Comparison of ENCODE assay signal across 37 mouse cellular contexts in the genomic region with DNA sequence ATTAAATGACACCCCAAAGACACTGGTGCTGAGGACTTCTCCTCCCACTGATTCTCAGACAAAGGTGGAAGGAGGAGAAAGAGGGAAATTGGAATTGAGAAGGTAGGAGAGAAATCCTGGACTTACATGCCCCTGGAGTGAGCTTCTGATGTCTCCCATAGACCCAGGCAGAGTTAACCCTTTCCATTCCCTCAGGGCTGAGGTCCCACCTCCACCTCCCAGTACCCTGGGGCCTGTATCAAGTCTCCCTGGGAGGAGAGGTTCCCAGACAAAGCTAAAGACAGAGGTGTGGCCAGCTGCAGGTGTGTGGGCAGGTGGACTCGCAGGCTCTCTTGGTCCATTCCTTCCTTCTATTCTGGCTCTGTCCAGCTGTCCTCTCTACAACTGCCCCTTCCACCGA. TPM values are rescaled to one million over a fixed set of nuclear protein-coding genes. Genes with fewer than 3 reads are reported as not detected.
"Had no signal": no experiment of that assay in that cellular context is flagged by ENCODE, and none has a peak within 500 bp of the region (broad histone marks: within the 10 kb centered on the region; RNA-seq: fewer than 3 reads in every experiment).

No protein-coding gene starts in this region.

- H3K36me3 ChIP-seq: limb, embryonic 10.5 days; limb, embryonic 12.5 days; limb, embryonic 13.5 days; limb, embryonic 15.5 days; liver, embryonic 12.5 days; liver, embryonic 13.5 days; liver, embryonic 15.5 days; lung, embryonic 15.5 days; midbrain, embryonic 10.5 days; midbrain, embryonic 12.5 days; midbrain, embryonic 13.5 days; midbrain, embryonic 15.5 days; neural tube, embryonic 12.5 days; neural tube, embryonic 13.5 days had no signal

- DNase-seq: left cerebral cortex, postnatal 4 days; liver; liver, embryonic 13.5 days; liver, postnatal 0 days; lung, adult 18-20 months; lung, adult 2 months; lung, embryonic 14.5 days; lung, postnatal 10 days; lung, postnatal 14 days; lung, postnatal 36 days; lung, postnatal 4 days; midbrain, embryonic 14.5 days had no signal

- ATAC-seq: liver, embryonic 12.5 days; liver, postnatal 0 days; lung, postnatal 0 days; midbrain, embryonic 13.5 days; midbrain, embryonic 15.5 days; midbrain, embryonic 16.5 days had no signal

- H3K27ac ChIP-seq: limb, embryonic 10.5 days; limb, embryonic 12.5 days; limb, embryonic 13.5 days; limb, embryonic 15.5 days; liver, embryonic 12.5 days; liver, embryonic 13.5 days; liver, embryonic 14.5 days; liver, embryonic 15.5 days; lung, embryonic 15.5 days; macrophage; midbrain, embryonic 10.5 days; midbrain, embryonic 12.5 days; midbrain, embryonic 13.5 days; midbrain, embryonic 15.5 days; neural tube, embryonic 12.5 days; neural tube, embryonic 13.5 days had no signal

- H3K4me2 ChIP-seq: limb, embryonic 12.5 days; limb, embryonic 13.5 days; limb, embryonic 15.5 days; liver, embryonic 11.5 days; liver, embryonic 12.5 days; liver, embryonic 13.5 days; liver, embryonic 15.5 days; lung, embryonic 14.5 days; lung, embryonic 15.5 days; midbrain, embryonic 11.5 days; midbrain, embryonic 12.5 days; midbrain, embryonic 13.5 days; midbrain, embryonic 15.5 days; neural tube, embryonic 12.5 days; neural tube, embryonic 13.5 days had no signal

- H3K9ac ChIP-seq: limb, embryonic 12.5 days; limb, embryonic 13.5 days; limb, embryonic 15.5 days; liver, embryonic 12.5 days; liver, embryonic 13.5 days; liver, embryonic 14.5 days; liver, embryonic 15.5 days; liver, postnatal 0 days; lung, embryonic 14.5 days; lung, embryonic 15.5 days; midbrain, embryonic 12.5 days; midbrain, embryonic 13.5 days; midbrain, embryonic 15.5 days; neural tube, embryonic 12.5 days; neural tube, embryonic 13.5 days had no signal

- H3K4me3 ChIP-seq: limb, embryonic 10.5 days; limb, embryonic 12.5 days; limb, embryonic 13.5 days; limb, embryonic 15.5 days; liver, embryonic 12.5 days; liver, embryonic 13.5 days; liver, embryonic 15.5 days; lung, embryonic 15.5 days; megakaryocyte, embryonic 14.5 days; midbrain, embryonic 10.5 days; midbrain, embryonic 12.5 days; midbrain, embryonic 13.5 days; midbrain, embryonic 15.5 days; myocyte; neural tube, embryonic 12.5 days; neural tube, embryonic 13.5 days had no signal

- H3K9me3 ChIP-seq: limb, embryonic 10.5 days; limb, embryonic 12.5 days; limb, embryonic 13.5 days; limb, embryonic 15.5 days; liver, embryonic 12.5 days; liver, embryonic 13.5 days; liver, embryonic 15.5 days; lung, embryonic 15.5 days; megakaryocyte, embryonic 14.5 days; midbrain, embryonic 10.5 days; midbrain, embryonic 12.5 days; midbrain, embryonic 13.5 days; midbrain, embryonic 15.5 days; neural tube, embryonic 12.5 days; neural tube, embryonic 13.5 days had no signal

RNA-seq across cellular contexts. Expression of gene Plekhg6, which starts 1.4 kb away (rescaled TPM):
- total RNA-seq: left cerebral cortex, postnatal 4 days; megakaryocyte progenitor cell, adult 5-6 weeks; megakaryocyte, adult 5-6 weeks; megakaryocyte-erythroid progenitor cell, adult 5-6 weeks; monocyte, adult 5-6 weeks had no signal
- polyA plus RNA-seq: macrophage; midbrain, embryonic 11.5 days; neural tube, embryonic 13.5 days had no signal
